Mouse (Mus musculus): Measurements from ENCODE around the gene Grasp. TPM values are rescaled to one million over a fixed set of nuclear protein-coding genes. Genes with fewer than 3 reads are reported as not detected.

Gene Grasp
- total RNA-seq, 2 experiments from 2014 or later: 14.1 to 14.7 TPM

GRCm38 (mm10) chr15:101270101-101270820, 46.3 kb downstream of the Grasp start:
- no peak for DNase-seq (ENCODE audit: low spot score in 2 of 2)

- DNase-seq (ENCODE audit: low spot score in 2 of 2): no peak
Observed at GRCm38 (mm10) chr15:101271107-101271506, 47.1 kb downstream of the Grasp start.

GRCm38 (mm10) chr15:101271513-101271912, 47.5 kb downstream of the Grasp start:
- no peak for DNase-seq (ENCODE audit: low spot score in 2 of 2)

GRCm38 (mm10) chr15:101274380-101274779, 50.4 kb downstream of the Grasp start:
- no peak for DNase-seq (ENCODE audit: low spot score in 2 of 2)

GRCm38 (mm10) chr15:101277351-101277899, 53.4 kb downstream of the Grasp start:
- no peak for DNase-seq (ENCODE audit: low spot score in 2 of 2)

GRCm38 (mm10) chr15:101278589-101278988, 54.6 kb downstream of the Grasp start:
- DNase-seq (ENCODE audit: low spot score in 2 of 2): no peak

GRCm38 (mm10) chr15:101279430-101279999, 55.5 kb downstream of the Grasp start:
- no peak for DNase-seq (ENCODE audit: low spot score in 2 of 2)

Small RNA genes lying within 50 kb of the gene (microRNA-seq; reads per million reads assigned to microRNA genes)
- gene Mir6962: not detected

Other genes starting within 250 kb of the Grasp start
- gene Gm47841, start 176.8 kb upstream of the Grasp start, total RNA-seq (2021): under 1 TPM; 0.27 to 0.34 TPM
- gene Fignl2, start 145.6 kb upstream of the Grasp start, total RNA-seq (2021): 1 to 10 TPM; 3.2 to 4.1 TPM
- not detected for gene Ankrd33, start 108.4 kb upstream of the Grasp start, total RNA-seq (2021)
- gene Acvrl1, start 95.7 kb upstream of the Grasp start, total RNA-seq (2021): 10 to 100 TPM; 24.6 to 28.1 TPM
- 10 to 100 TPM; 16.2 to 17.0 TPM for gene Acvr1b, start 50.1 kb upstream of the Grasp start, total RNA-seq (2021)
- gene Nr4a1, start 30.1 kb downstream of the Grasp start, total RNA-seq (2021): 10 to 100 TPM; 25.3 to 26.0 TPM
- gene Atg101, start 60.1 kb downstream of the Grasp start, total RNA-seq (2021): 10 to 100 TPM; 24.8 to 25.8 TPM
- gene 6030408B16Rik, start 69.0 kb downstream of the Grasp start, total RNA-seq (2021): under 1 TPM in 1 of 2 experiments, not detected in 1; 0.59 TPM
- 1 to 10 TPM; 2.7 to 3.4 TPM for gene Krt80, start 146.0 kb downstream of the Grasp start, total RNA-seq (2021)
- gene Krt7, start 186.9 kb downstream of the Grasp start, total RNA-seq (2021): under 1 TPM; 0.22 to 0.39 TPM
- under 1 TPM; 0.13 to 0.15 TPM for gene Krt87, start 214.6 kb downstream of the Grasp start, total RNA-seq (2021)
- not detected for gene Krt88, start 223.6 kb downstream of the Grasp start, total RNA-seq (2021)
- not detected for gene Krt81, start 239.6 kb downstream of the Grasp start, total RNA-seq (2021)
- gene Krt86, start 249.3 kb downstream of the Grasp start, total RNA-seq (2021): not detected